Mouse (Mus musculus): ENCODE results near the gene Cstf3.

DNA sequence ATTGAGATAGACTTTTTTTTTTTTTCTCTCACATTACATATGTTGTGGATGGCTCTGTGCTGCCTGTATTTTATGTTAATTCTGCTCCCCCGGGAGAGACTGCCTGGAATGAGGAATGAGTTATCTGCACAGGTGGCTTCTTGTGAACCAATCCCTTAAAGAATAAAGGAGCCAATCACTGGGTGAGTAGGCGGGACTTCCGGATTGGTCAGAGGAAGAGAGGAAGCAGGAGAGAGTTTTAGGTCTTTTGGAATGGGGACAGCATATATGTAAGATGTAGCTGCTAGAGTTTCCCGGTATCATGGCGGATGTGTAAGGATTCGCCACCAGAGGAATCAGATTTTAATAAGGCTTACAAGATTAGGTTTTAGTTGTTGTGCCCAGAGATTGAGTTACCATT, 31.4 kb upstream of the Cstf3 start:
- TF ChIP-seq POLR2A (IDR thresholded peaks at IDR 0.05; ENCODE audit: low read depth, low read length) = no peak
- no peak for TF ChIP-seq CTCF (conservative IDR thresholded peaks at IDR 0.05; ENCODE audit: insufficient read depth, insufficient read length, low read depth, low read length)
